Mouse (Mus musculus): ENCODE data around the gene Epha5.

Epha5 gene

GRCm38 (mm10) chr5:84417062-84417879 is at the start of gene Epha5:
Gene Epha5, minus strand, starts transcription at chr5:84417382.
- no peak for DNase-seq (ENCODE audit: low spot score in 2 of 2)

GRCm38 (mm10) chr5:84456216-84456615 is 39.0 kb upstream of the Epha5 start:
- no peak for DNase-seq (ENCODE audit: low spot score in 2 of 2)

- DNase-seq (ENCODE audit: low spot score in 2 of 2) = no peak
Observed at GRCm38 (mm10) chr5:84454641-84455040, 37.5 kb upstream of the Epha5 start.

- no peak for DNase-seq (ENCODE audit: low spot score in 2 of 2)
Observed at GRCm38 (mm10) chr5:84453839-84454238, 36.7 kb upstream of the Epha5 start.

- DNase-seq (ENCODE audit: low spot score in 2 of 2) = no peak
Observed at GRCm38 (mm10) chr5:84440232-84440631, 23.1 kb upstream of the Epha5 start.

GRCm38 (mm10) chr5:84415961-84416821 is 991 bp downstream of the Epha5 start:
- no peak for DNase-seq (ENCODE audit: low spot score in 2 of 2)

- no peak for DNase-seq (ENCODE audit: low spot score in 2 of 2)
Observed at GRCm38 (mm10) chr5:84414931-84415431, 2.2 kb downstream of the Epha5 start.

GRCm38 (mm10) chr5:84413026-84413425 is 4.2 kb downstream of the Epha5 start:
- no peak for DNase-seq (ENCODE audit: low spot score in 2 of 2)

GRCm38 (mm10) chr5:84408370-84408769 is 8.8 kb downstream of the Epha5 start:
- no peak for DNase-seq (ENCODE audit: low spot score in 2 of 2)

GRCm38 (mm10) chr5:84397085-84397484 is 20.1 kb downstream of the Epha5 start:
- DNase-seq (ENCODE audit: low spot score in 2 of 2) = no peak

GRCm38 (mm10) chr5:84365334-84365733 is 51.8 kb downstream of the Epha5 start:
- DNase-seq (ENCODE audit: low spot score in 2 of 2) = no peak

GRCm38 (mm10) chr5:84359430-84359829 is 57.8 kb downstream of the Epha5 start:
- DNase-seq (ENCODE audit: low spot score in 2 of 2) = no peak

GRCm38 (mm10) chr5:84353069-84353468 is 64.1 kb downstream of the Epha5 start:
- DNase-seq (ENCODE audit: low spot score in 2 of 2) = no peak

GRCm38 (mm10) chr5:84346728-84347499 is 70.3 kb downstream of the Epha5 start:
- no peak for DNase-seq (ENCODE audit: low spot score in 2 of 2)

GRCm38 (mm10) chr5:84335834-84336465 is 81.2 kb downstream of the Epha5 start:
- DNase-seq (ENCODE audit: low spot score in 2 of 2) = no peak

- no peak for DNase-seq (ENCODE audit: low spot score in 2 of 2)
Observed at GRCm38 (mm10) chr5:84334481-84334880, 82.7 kb downstream of the Epha5 start.

- DNase-seq (ENCODE audit: low spot score in 2 of 2) = no peak
Observed at GRCm38 (mm10) chr5:84331631-84332030, 85.6 kb downstream of the Epha5 start.

- DNase-seq (ENCODE audit: low spot score in 2 of 2) = no peak
Observed at GRCm38 (mm10) chr5:84320553-84320952, 96.6 kb downstream of the Epha5 start.

- DNase-seq (ENCODE audit: low spot score in 2 of 2) = no peak
Observed at GRCm38 (mm10) chr5:84320138-84320537, 97.0 kb downstream of the Epha5 start.

GRCm38 (mm10) chr5:84318814-84319340 is 98.3 kb downstream of the Epha5 start:
- DNase-seq (ENCODE audit: low spot score in 2 of 2) = no peak

GRCm38 (mm10) chr5:84317839-84318238 is 99.3 kb downstream of the Epha5 start:
- no peak for DNase-seq (ENCODE audit: low spot score in 2 of 2)
